9 mouse cellular contexts compared by ENCODE assay signal in genomic region chr14:60655941-60656700, GRCm38 (mm10). TPM values are rescaled to one million over a fixed set of nuclear protein-coding genes. Genes with fewer than 3 reads are reported as not detected.
DNase-seq lines count a peak whose midpoint lies in the region; ATAC-seq and TF ChIP-seq lines count a peak whose summit lies in the region.
"Had no signal": no experiment of that assay in that cellular context is flagged by ENCODE, and none has a peak within 500 bp of the region (broad histone marks: within the 10 kb centered on the region; RNA-seq: fewer than 3 reads in every experiment).

No protein-coding gene starts in this region.

- H3K4me2 ChIP-seq in heart, embryonic 12.5 days: no peak overlapping the region
- no peak overlapping the region for H3K4me2 ChIP-seq in embryonic facial prominence, embryonic 15.5 days (replicated peaks)
- 0 out of 2 replicates have a peak overlapping the region, but pooled peaks have one; percentile 10 for H3K4me2 ChIP-seq in lung, embryonic 14.5 days
- H3K4me2 ChIP-seq in stomach, embryonic 16.5 days (ENCODE audit: low read depth, low read length): 0 out of 2 replicates have a peak overlapping the region, but pooled peaks have one; percentile 10
- H3K4me2 ChIP-seq: limb, embryonic 15.5 days had no signal

- TF ChIP-seq CTCF in lung, embryonic 14.5 days (IDR thresholded peaks at IDR 0.05; ENCODE audit: low read depth): no peak

- H3K4me1 ChIP-seq in heart, embryonic 12.5 days (replicated peaks): peaks cover 15% of the 10 kb centered on the region; the same call in 1 of the 2 replicates
- peaks cover 9% of the 10 kb centered on the region; the same call in 1 of the 2 replicates for H3K4me1 ChIP-seq in embryonic facial prominence, embryonic 15.5 days
- H3K4me1 ChIP-seq in lung, embryonic 14.5 days (ENCODE audit: insufficient read depth): peaks cover 8% of the 10 kb centered on the region; the same call in 1 of the 2 replicates
- H3K4me1 ChIP-seq in stomach, embryonic 16.5 days (ENCODE audit: control insufficient read depth, insufficient read depth, low read length): no peaks in the 10 kb centered on the region

- H3K9me3 ChIP-seq in heart, embryonic 12.5 days (replicated peaks): no peaks in the 10 kb centered on the region
- no peaks in the 10 kb centered on the region for H3K9me3 ChIP-seq in embryonic facial prominence, embryonic 15.5 days (replicated peaks)
- H3K9me3 ChIP-seq in lung, embryonic 14.5 days (ENCODE audit: low read depth, low read length): no peaks in the 10 kb centered on the region
- H3K9me3 ChIP-seq in stomach, embryonic 16.5 days (replicated peaks; ENCODE audit: control insufficient read depth, low read length): no peaks in the 10 kb centered on the region
- H3K9me3 ChIP-seq: limb, embryonic 15.5 days had no signal

- no peak overlapping the region for H3K4me3 ChIP-seq in heart, embryonic 12.5 days
- no peak overlapping the region for H3K4me3 ChIP-seq in embryonic facial prominence, embryonic 15.5 days (replicated peaks)
- H3K4me3 ChIP-seq in lung, embryonic 14.5 days (ENCODE audit: low read depth, low read length): no peak overlapping the region
- H3K4me3 ChIP-seq in stomach, embryonic 16.5 days (replicated peaks; ENCODE audit: low read length): no peak overlapping the region
- H3K4me3 ChIP-seq: limb, embryonic 15.5 days had no signal

- DNase-seq in heart, adult 11 months: peak; percentile 97
- DNase-seq in heart, postnatal 14 days: peak; percentile 53 to 72
- peak; percentile 86 to 91 for DNase-seq in layer of hippocampus, adult 8-10 months (ENCODE audit: low spot score in 2 of 2)
- DNase-seq in lung, embryonic 14.5 days: peak; percentile 71

- no peaks in the 10 kb centered on the region for H3K36me3 ChIP-seq in heart, embryonic 12.5 days
- no peaks in the 10 kb centered on the region for H3K36me3 ChIP-seq in embryonic facial prominence, embryonic 15.5 days
- H3K36me3 ChIP-seq in lung, embryonic 14.5 days (ENCODE audit: insufficient read depth): no peaks in the 10 kb centered on the region
- H3K36me3 ChIP-seq in stomach, embryonic 16.5 days (ENCODE audit: control insufficient read depth, insufficient read depth, low read length): no peaks in the 10 kb centered on the region
- H3K36me3 ChIP-seq: limb, embryonic 15.5 days had no signal

- no peaks in the 10 kb centered on the region for H3K27me3 ChIP-seq in heart, embryonic 12.5 days (replicated peaks)
- H3K27me3 ChIP-seq in embryonic facial prominence, embryonic 15.5 days: no peaks in the 10 kb centered on the region
- H3K27me3 ChIP-seq in lung, embryonic 14.5 days (ENCODE audit: insufficient read depth, low read length): no peaks in the 10 kb centered on the region
- H3K27me3 ChIP-seq in stomach, embryonic 16.5 days (ENCODE audit: control insufficient read depth, insufficient read depth, low read length): no peaks in the 10 kb centered on the region
- H3K27me3 ChIP-seq: limb, embryonic 15.5 days had no signal

- intact Hi-C loops in heart, postnatal 14 days (cut with DNase I): no loop called here

- 77% methylated on average over 15 of the region's 15 CpGs for WGBS in heart, embryonic 12.5 days
- 58% methylated on average over 15 of the region's 15 CpGs for WGBS in embryonic facial prominence, embryonic 15.5 days
- 63% methylated on average over 15 of the region's 15 CpGs for WGBS in lung, embryonic 14.5 days
- 65% methylated on average over 15 of the region's 15 CpGs for WGBS in stomach, embryonic 16.5 days

- no peak for ATAC-seq in heart, embryonic 12.5 days (ENCODE audit: insufficient number of reproducible peaks, low FRiP score)
- 0 out of 2 replicates have a peak, but pooled peaks have one; percentile 32 for ATAC-seq in embryonic facial prominence, embryonic 15.5 days (ENCODE audit: insufficient number of reproducible peaks, low FRiP score, low TSS enrichment, low read depth)
- ATAC-seq in lung, embryonic 14.5 days (ENCODE audit: insufficient read depth): no peak
- no peak for ATAC-seq in stomach, embryonic 16.5 days (ENCODE audit: insufficient read depth, low FRiP score)
- no peak for ATAC-seq in megakaryocyte, adult 5-6 weeks (ENCODE audit: poor library complexity, severe bottlenecking)

- no peak overlapping the region for H3K9ac ChIP-seq in heart, embryonic 12.5 days
- H3K9ac ChIP-seq in embryonic facial prominence, embryonic 15.5 days: no peak overlapping the region
- H3K9ac ChIP-seq in lung, embryonic 14.5 days: no peak overlapping the region
- no peak overlapping the region for H3K9ac ChIP-seq in stomach, embryonic 16.5 days (ENCODE audit: low read length)
- H3K9ac ChIP-seq: limb, embryonic 15.5 days had no signal

- H3K27ac ChIP-seq in heart, embryonic 12.5 days (ENCODE audit: poor library complexity, severe bottlenecking): no peak overlapping the region
- 0 out of 2 replicates have a peak overlapping the region, but pooled peaks have one; percentile 5 for H3K27ac ChIP-seq in embryonic facial prominence, embryonic 15.5 days (replicated peaks)
- H3K27ac ChIP-seq in lung, embryonic 14.5 days (ENCODE audit: low read depth): no peak overlapping the region
- 0 out of 2 replicates have a peak overlapping the region, but pooled peaks have one; percentile 1 for H3K27ac ChIP-seq in stomach, embryonic 16.5 days (ENCODE audit: low read length)
- H3K27ac ChIP-seq: limb, embryonic 15.5 days had no signal

RNA-seq across cellular contexts. Expression of gene Spata13, which starts 22.3 kb away (rescaled TPM):
- polyA plus RNA-seq in heart, embryonic 12.5 days (2016; fragmentation: Nextera tagmentation; extraction: Ambion mirVana): 21.0 and 22.4 TPM in 2 replicates
- 15.3 and 16.1 TPM in 2 replicates for polyA plus RNA-seq in embryonic facial prominence, embryonic 15.5 days (2015; fragmentation: Nextera tagmentation; extraction: Ambion mirVana)
- 10 to 100 TPM; 24.4 to 30.0 TPM for total RNA-seq in heart, postnatal 14 days (2021)
- 10 to 100 TPM; 22.4 to 27.3 (median 23.9) TPM for total RNA-seq in layer of hippocampus, adult 8-10 months (2022)
- 14.2 and 14.3 TPM in 2 replicates for polyA plus RNA-seq in lung, embryonic 14.5 days (2014; fragmentation: Nextera tagmentation; extraction: Ambion mirVana)
- 23.2 and 23.7 TPM in 2 replicates for polyA plus RNA-seq in stomach, embryonic 16.5 days (2015; fragmentation: Nextera tagmentation; extraction: Ambion mirVana)
- total RNA-seq in megakaryocyte, adult 5-6 weeks (2015): 9.4 and 10.2 TPM in 2 replicates
- total RNA-seq in megakaryocyte, adult 5-6 weeks (2017): 18.2 and 19.0 TPM in 2 replicates

Comparison
In these comparisons a context has a peak if more than half of its experiments do, and no peak if none do; other contexts are left out.
1. H3K27ac ChIP-seq: peak in embryonic facial prominence, embryonic 15.5 days (single experiment) and stomach, embryonic 16.5 days (single experiment); none in heart, embryonic 12.5 days (single experiment) and lung, embryonic 14.5 days (single experiment).
2. H3K4me2 ChIP-seq: peak in lung, embryonic 14.5 days (single experiment) and stomach, embryonic 16.5 days (single experiment); none in heart, embryonic 12.5 days (single experiment) and embryonic facial prominence, embryonic 15.5 days (single experiment).
3. Peak in every context shown above with its lines, with median percentiles within 50 percentile points of each other: DNase-seq.